Mouse (Mus musculus) cortical plate, adult 2 months (tissue): ENCODE measurements around the gene Apob.

Source experiments
- CTCF ChIP-seq: fragments of 200-500 bp; IDR thresholded peaks from 2 replicates; pipeline ENCODE4 v1.5.1; 2011; ENCODE audit warnings: mild to moderate bottlenecking, control low read depth, low read length; ENCODE audit not compliant: insufficient read depth; ENCODE audit errors: extremely low read depth
- POLR2A ChIP-seq: fragments of 200-500 bp; IDR thresholded peaks from 2 replicates; pipeline ENCODE4 v1.6.1; 2011; ENCODE audit warnings: mild to moderate bottlenecking, low read length, control low read depth; ENCODE audit not compliant: insufficient read depth; ENCODE audit errors: extremely low read depth

DNA sequence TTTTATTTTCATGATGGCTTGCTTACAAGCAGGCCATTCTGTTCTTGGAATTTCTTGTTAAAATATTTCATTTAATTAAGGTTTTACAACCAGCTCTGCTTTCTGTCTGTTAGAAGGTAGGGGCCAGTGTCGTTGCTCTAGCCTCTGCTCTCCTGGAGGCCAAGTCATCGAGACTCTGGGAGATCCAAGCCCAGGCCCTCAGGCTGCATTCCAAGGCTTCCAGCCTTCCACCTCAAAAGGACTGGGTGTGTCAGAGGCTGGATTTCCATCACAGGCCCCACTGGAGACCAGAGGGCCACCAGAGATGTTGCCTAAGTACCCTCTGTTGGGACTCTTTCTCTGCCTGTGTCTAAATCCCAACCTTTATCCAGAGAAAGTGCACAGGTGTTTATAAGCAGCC, 52.6 kb downstream of the Apob start:
- no peak for TF ChIP-seq CTCF
- TF ChIP-seq POLR2A: no peak
